Mouse (Mus musculus): ENCODE measurements around the gene Nelfb.

DNA sequence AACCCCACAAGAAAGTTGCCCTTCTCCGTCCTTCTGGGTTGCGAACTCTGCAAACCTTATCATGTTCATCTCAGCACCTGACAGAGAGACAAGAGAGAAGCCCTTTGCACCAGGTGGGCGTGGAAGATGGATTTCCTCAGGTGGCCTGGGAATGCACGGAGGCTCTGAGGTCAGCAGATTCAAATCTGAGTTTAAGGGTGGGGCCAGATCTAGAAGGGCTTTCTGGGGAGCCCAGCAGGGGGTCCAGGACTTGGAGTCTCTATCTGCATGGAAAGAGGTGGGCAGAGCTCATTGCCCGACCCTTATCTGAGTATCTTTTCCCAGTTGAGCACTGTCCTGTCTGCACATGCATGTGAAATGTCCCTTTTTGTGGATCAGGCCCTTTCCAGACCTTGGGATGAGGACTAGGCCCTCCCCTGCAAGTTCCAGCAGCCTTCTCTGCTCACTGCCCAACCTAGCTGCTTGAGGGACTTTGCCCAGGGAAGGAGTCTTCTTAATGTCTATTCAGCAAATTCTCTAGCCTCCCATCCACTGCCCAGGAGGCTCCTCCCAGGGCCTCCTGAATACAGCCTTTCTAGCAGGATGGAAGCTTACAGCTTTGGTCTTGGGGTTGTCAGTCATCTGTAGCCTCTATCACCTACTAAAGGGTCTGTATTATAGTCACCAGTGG is 23.4 kb upstream of the Nelfb start:
- TF ChIP-seq POLR2A (IDR thresholded peaks at IDR 0.05; ENCODE audit: extremely low read depth, insufficient read depth, low read length) (no peak), CTCF (IDR thresholded peaks at IDR 0.05; ENCODE audit: low read depth, low read length) (no peak)

Data from liver, adult 2 months (tissue).